Mouse (Mus musculus): Measurements from ENCODE around the gene Cebpb.

Cebpb gene

DNA sequence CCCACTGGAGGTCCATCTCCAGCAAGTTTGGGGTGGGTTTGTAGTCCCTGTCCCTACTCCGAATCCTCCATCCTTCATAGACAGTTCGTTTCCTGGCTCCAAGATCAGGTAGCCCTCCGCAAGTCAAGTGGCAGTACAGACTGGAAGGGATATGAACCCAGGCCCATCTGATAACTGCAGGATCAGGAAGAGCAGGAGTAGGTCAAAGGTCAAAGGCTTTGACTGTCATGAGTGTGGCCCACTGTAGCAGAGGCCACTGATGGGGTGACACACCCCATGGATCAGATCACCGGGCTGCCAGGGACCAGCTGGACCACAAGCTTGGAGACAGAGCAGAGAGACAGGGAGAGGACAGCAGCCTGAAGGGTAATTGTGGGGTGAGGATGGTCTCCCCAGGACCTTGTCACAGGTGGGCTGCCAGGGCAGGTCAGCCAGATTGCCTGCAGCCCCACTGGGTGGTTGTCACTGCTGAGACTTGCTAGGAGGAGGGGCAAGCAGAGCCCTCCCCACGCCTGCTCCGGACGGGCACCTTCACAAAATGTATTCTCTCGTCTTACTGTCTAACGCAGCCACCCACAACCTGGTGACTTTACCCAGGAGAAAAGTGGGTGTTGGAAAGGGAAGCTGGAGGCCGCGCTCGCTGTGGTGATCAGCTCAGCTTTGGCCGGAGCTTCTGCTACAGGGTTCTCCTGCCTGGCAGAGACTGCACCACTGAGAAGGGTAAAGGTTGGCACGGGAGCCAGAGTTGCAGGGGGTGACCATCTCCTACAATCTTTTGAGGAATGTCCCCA lies 3.4 kb downstream of the Cebpb start:
- no peak for DNase-seq (ENCODE audit: low read depth)

DNA sequence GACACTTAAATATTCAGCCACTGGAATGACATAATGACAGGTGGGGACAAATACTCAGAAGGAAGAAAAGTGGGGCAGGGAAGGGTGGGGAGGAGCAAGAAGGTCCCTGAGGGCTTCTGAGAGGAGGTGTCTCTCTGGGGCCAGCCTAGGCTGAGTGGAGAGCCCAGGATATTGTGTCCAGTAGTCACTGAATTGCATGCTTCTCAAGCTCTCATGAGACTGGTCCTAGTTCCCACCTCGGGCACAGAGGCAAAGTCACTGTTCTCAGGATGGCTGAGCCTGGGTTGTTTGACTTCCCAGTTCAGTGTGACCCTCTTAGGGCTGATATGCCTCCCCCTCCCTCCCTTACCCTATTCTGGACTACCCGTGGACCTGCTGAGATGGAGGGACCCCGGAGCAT lies 4.1 kb downstream of the Cebpb start:
- no peak for DNase-seq (ENCODE audit: low read depth)

DNA sequence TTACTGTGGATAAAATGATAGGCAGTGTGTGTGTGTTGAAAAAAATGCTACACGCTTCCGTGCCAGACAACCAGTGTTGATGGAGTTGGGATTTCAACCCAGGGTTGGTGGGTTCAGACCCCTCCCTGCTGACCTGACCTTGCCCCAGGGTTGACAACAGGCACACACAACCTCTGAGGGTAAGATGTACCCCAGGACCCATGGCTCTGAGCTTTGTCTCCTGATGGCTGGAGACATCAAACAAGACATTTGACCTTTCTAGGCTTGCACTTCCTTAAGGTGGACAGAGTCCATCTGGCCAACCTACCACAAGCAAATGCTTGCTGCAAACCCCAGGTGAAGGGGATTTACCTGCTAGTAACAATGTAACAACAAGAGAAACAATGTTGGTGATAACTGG lies 4.8 kb downstream of the Cebpb start:
- no peak for DNase-seq (ENCODE audit: low read depth)

DNA sequence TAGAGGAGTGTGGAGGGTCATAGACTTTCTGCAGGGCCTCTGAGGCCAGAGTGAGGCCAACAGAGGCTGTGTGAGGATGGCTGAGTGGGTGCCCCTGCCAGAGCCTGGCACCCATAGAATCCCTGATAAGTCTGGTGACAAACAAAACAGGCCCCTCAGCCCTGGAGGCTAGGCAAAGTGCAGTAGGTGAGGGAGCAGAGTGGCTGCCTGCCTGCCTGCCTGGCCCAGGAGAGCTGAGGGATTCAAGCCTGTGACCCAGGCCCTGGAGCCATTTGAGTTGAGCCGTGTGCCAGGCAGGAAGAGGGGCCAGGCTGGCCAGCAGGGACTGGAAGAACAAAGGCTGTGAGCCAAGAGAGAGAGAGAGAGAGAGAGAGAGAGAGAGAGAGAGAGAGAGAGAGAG lies 5.5 kb downstream of the Cebpb start:
- DNase-seq (ENCODE audit: low read depth), result no peak

DNA sequence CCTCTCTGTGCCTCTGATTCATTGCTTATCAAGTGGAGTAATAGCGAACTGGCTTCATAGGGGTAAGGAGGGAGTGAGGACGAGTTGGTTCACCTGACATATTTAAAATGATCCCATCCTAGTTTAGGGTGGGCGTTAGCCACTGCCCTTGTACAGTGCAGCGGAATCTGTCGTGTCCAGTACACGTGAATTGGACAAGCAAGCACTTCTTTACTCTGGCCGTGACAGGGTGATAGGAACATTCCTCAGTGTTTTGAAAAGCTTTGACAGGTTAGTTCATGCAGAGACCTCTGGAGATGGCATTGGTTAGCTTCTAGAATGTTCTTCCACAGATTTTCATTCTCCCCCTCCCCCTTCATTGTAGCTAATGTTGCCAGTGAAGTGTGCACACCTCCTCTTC lies 6.2 kb downstream of the Cebpb start:
- no peak for DNase-seq (ENCODE audit: low read depth)

DNA sequence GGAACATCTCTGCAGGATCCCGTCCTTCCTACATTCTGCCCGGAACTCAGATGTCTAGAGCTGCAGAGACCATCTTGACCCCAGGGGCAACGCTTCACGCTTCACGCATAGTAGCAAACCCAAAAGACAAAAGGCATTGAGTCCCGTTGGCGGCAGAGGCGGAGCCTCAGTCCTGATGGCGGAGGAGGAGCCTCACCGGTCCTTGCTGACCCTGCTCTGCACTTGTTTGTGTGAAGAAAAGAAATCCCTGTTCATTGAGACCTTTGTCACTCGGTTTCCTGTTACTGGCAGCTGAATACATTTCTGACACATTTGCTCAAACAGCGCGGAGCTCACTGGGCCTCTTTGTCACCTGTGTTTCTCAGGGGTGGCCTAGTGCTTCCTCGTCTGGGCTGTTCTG lies 6.8 kb downstream of the Cebpb start:
- DNase-seq (ENCODE audit: low read depth), result no peak

DNA sequence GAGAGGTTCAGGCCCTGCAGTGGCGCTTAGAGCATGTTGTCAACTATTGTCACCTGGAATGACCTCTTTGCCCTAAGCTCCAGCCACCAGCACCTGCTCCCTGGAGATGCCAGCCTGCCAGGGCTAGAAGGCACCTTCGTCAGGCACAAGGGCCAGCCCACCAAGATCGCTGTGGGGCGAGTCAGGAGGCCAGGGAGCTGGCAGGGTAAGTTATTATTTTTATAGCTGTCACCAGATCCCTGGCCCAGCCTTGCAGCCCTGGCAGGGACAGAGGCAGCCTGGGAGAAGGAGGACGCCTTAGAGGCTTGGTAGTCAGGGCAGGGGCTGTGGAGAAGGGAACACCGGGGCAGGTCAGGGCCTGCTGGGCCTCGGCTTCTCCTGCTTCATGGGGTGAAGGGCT lies 7.4 kb downstream of the Cebpb start:
- DNase-seq (ENCODE audit: low read depth), result no peak

DNA sequence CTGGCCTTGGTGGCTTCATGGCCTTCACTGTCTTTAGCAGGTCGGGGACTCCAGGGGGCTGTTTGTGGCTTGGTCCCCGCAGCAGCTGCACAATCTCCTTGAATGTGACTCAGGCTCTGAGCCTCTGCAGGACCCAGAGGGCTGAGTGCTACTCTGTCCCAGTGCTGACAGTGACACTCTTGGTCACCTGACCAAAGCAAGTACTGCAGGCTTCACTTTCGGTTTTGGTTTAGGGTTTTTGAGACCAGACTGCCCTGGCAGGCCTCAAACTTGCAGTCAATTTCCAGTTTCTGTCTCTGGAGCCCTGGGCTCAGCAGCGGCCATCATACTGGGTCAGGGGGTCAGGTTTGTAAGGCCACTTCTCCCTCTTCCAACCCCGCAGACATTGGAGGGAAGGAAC lies 9.2 kb downstream of the Cebpb start:
- DNase-seq (ENCODE audit: low read depth), result no peak

DNA sequence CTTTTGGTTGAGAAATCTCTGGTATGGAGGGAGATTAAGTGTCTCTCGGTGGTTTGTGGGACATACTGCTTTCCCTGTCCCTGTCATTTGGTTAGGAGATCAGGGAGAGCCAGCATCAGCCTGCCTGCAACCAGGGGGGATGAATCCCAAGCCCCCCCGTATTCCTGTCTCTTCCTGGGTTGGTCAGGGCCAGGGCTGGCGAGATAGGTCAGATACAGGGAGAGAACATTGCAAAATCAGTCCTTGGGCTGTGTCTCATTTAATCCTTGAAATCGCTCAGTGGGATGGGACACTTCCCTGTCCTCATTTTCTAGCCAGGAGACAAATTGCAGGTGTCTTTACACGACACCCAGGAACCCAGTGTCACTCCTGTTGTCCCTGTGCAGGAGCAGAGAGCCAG lies 11.3 kb downstream of the Cebpb start:
- DNase-seq (ENCODE audit: low read depth), result no peak

DNA sequence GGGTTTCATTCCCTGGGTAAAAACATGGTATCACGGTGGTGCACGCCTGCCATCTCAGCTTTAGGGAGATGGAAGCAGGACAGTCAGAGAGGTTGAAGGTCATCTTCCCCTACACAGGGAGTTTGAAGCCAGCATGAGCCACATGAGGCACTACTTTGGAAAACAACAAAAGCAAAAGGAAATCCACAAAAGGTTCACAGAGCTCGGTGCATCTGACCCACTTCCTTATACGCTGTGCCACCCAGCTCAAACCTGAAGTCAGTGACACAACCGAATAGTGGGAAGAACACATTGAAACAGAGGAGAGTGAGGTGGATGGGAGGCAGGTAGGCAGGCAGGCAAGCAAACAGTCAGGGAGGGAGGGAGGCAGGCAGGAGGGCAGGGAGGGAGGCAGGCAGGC lies 12.8 kb downstream of the Cebpb start:
- DNase-seq (ENCODE audit: low read depth), result no peak

DNA sequence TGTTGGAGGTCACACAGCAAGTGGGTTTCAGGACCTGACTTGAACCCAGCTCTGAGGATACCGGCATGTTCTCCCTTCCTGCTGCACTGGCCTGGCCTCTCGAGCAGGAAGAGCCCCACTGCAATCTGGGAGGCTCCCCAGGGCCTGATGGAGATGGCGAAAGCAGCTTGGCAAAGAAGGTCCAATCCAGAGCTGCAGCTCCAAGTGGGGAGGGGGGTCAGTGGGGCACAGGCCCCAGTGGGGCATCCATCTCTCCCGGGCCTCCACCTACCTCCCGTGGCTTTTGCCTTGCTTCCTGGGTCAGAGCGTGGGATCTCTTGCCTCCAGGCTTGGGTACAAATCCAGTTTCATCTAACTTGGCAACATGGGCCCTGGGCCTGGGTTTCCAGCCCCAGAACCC lies 13.4 kb downstream of the Cebpb start:
- no peak for DNase-seq (ENCODE audit: low read depth)

DNA sequence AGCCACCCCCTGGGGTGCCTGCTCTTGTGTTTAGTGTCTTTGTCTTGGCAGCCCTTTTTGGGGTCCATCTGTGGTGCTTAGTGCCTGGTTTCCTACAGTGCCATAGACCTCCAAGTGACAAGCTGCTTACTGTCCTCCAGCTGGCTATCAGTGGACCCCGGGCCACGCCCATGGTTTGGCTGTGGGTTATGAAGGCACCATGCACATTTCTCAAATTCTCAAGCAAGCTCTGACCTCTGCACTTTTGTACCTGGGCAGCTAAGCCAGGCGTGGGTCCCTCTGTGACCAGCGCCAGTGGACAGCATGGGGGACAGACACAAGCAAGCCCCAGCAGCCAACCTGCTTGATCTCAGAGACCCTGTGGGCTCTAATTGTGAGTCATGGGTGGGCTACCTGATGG lies 15.7 kb downstream of the Cebpb start:
- DNase-seq (ENCODE audit: low read depth), result no peak

DNA sequence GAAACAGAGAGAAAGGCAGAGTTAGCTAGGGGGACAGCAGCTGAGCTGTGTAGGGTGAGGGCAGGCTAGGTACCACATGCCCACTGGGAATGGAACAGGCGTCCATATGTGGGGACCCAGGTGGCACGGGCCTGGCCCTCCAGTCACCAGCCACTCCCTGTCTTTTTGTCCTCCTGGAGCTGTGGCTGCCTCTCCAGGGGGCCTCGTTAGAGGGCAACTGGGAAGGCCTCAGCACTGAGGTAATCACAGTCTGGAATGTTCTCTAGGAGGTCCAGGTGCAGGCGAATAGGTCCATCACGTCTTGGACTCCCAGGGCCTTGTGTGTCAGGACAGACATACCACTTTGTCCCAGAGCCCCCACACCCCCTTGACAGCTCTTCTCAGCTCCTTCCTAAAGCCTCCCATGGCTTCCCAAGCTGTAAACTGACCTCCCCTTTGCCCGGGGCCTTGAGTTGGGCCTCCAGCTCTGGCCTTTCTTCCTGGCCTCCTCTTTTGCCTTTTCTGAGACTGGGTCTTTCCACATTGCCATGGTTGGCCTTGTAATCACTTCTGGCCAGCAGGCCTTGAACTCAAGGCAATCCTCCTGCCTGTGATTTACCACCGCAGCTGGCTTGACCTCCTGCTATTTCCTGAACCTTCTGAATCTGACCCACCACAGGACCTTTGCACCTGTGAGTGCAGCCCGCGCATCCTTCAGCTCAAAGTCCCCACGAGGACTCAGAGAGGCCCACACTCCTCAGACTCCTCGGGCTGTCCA lies 17.6 kb downstream of the Cebpb start:
- DNase-seq (ENCODE audit: low read depth), result no peak

DNA sequence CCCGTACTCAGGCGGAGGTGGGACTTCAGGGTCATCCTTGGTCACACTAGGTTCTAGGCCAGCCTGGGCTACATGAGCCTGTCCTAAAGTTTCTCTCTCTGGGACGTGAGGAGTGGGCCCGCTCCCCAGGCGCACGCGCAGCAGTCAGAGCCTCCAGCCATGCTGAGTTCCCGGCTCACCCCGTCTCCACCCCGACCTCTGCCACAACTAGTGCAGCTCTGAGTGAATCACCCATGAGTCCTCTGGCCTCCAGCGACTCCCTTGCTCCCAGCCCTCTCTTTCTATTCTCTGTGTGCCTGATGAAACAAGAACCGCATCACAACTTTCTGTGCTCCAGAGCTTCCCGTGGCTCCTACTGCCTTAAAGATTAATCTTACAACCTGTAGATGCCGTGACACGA lies 19.7 kb downstream of the Cebpb start:
- no peak for DNase-seq (ENCODE audit: low read depth)

DNA sequence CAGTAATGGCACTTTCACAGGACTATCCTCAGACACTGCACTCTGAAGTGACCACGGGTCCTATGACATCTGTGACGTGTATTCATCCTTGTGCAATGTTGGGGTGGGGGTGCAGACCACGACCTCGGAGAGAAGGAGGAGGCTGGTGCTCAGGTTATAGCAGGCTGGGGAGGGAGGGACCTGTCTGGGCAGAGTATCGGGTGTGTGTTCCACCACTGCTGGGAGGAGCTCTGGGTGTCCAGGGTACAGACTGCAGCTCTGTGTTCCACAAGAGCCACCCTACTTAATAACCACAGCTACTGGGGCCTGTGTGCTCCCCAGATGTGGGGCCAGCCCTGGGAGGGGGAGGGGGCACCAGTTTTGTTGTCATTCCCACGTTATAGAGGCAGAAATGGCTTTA lies 21.3 kb downstream of the Cebpb start:
- DNase-seq (ENCODE audit: low read depth), result no peak

DNA sequence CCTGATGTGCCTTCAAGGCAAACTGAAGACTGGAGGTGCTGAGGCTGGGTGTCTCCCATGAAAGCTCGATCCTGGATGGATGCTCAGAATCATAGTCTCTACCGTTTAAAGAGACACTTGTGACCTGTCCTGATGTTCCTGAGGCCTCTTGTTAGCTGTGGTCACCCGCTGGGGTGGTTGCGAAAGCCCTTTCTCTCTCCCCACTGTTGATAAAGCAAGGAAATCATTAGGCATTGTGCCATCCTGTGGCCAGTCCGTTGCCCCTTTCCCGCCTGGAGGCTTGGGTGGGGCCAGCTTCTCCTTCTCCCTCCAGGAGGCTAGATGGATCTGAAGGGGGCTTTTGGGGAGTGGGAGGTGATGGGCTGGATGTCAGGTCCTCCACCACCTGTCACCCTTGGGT lies 21.9 kb downstream of the Cebpb start:
- no peak for DNase-seq (ENCODE audit: low read depth)

DNA sequence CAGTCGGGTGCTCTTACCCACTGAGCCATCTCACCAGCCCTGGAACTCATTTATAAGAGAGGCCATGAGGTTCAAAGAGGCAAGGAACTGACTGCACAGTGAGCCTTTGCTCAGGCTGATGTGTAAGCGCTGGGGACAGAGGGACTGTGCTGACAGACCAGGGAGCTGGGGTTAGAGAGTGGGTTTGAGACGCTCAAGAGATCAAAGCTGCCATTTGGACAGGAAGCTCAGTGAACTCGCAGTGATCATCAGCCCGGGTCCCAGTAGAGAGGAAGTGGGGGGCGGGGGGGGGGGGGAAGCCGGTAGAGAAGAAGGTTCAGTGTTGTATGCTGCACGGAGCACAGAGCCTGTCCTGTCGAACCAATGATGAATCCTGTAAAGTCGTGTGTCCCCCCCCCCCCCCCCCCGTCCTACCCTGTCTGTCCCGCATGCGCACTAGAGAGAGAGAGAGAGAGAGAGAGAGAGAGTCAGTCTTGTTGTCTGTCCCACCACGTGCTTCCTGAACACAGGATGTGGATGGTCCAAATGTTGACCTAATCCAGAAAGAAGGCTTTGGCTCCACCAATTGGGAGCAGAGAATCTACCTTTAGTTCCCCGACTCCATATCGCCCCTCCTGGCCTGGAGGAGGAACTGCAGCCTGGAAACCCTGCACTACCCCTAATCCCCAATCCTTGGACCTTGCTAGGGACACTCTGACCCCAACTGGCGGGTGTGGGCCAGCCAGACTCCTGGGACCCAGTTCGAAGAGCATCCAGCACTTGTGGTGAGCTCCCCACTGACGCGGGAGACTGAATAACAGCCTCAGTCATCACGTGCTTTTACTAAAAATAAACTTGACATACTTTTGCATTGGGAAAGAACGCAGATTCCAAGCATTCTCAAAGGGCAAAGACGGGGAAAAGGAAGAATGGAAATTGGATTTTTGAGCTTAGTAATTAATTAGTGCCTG lies 24.4 kb downstream of the Cebpb start:
- no peak for DNase-seq (ENCODE audit: low read depth)

DNA sequence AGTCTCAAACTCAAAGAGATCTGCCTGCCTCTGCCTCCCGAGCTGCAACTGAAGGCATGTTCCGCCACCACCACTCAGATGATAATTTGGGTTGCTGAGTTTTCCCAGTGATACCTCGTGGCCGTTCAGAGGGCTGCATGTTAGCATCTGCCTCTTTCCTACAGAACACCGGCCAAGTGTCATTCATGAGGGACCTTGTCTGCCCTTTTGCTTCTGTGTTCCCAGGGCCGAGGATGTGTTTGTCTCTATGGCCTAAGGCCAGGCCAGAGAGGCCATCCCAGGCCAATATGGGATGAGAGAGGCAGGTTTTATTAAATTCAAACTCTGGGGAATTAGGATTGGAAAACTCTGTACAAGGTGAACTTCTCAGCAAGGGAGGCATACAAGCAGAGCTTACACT lies 25.6 kb downstream of the Cebpb start:
- DNase-seq (ENCODE audit: low read depth), result no peak

DNA sequence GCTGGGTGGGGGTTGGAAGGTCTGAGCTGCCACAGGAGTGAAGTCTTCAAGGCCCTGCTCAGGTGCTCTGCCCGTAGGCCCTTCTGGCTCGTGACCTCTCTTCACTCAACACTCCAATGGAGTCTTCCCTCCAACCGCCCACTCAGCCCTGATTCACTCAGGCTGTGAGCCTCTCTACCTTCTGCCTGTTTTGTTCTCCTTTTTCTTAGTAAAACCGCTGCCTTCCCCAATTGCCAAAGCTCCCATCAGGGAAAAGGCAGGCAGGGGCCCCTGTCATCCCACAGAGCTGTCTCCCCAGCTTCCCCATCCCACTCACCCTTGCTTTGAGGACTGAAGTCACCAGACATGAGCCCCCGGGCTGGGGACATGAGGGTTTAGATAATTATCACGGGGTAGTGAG lies 26.3 kb downstream of the Cebpb start:
- no peak for DNase-seq (ENCODE audit: low read depth)

DNA sequence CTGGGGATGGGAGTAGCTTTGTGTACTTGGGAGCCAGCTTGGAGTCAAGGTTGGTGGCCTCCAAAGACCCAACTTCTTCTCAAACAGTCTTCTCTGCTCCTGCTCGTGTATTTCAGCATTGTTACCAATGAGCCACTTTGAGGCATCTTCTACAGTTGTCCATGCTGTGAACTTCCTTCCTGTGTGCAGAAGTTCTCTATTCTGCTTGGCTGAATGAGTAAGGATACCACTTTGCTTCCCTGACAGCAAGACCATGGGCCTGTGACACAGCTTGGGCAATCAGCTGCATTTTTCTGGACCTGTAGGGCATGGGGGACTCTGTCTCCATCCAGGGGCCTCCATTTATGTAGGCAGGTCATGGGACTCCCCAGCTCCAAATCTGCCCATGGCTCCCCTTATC lies 28.5 kb downstream of the Cebpb start:
- DNase-seq (ENCODE audit: low read depth), result no peak

DNA sequence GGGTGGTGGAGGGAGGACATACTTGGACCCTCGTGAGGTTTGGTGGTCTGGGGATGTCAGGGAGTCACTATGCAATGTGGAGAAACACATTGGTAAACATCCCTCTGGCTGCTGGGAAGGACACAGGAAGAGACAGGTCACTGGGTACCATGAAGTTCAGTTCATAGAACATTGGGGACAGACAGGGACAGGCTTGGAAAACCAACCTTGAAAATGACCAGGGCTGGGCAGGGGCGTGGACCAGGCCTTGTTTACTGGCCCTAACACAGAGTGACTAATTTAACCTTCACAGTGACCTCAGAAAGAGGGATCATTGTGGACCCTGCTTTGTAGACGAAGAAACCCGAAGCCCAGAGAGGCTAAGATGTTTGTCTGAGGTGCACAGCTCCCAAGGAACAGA lies 30.8 kb downstream of the Cebpb start:
- DNase-seq (ENCODE audit: low read depth), result no peak

DNA sequence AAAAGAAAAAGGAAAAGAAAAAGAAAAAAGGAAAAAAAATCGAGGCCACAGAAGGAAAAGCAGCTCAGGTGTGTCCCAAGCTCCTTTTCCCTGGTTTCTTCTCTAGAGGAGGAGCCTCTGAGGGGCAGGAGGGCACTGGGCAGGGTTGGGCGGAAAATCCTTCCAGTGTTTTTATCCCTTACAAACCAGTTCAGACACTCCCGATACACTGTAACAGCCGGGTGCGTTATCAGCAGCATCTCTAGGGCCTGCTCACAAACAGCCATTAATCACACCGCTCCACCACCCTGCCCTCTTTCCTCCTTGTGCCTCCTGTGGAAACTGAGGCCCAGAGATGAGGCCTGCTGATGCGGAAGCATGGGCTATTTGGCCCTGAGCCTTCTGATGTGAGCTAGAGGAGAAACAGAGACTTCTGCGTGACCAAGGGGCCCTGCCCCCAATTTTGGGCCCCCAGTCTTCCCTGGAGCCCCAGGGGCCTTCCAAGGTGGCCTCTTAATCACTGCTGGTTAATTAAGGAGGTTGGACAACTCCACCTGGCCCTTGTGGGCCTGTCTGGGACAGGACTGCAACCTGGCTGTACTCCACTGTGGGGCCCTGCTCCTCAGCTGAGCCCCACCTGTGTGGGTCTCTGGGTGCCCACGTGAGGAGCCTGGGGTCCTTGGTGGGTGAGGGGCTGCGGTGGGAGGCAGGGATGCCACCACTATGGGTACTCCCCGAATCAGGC lies 32.6 kb downstream of the Cebpb start:
- no peak for DNase-seq (ENCODE audit: low read depth)
